Mouse (Mus musculus) forebrain, embryonic 16.5 days (tissue): ENCODE data around the gene Gm20838. TPM values are rescaled to one million over a fixed set of nuclear protein-coding genes. Genes with fewer than 3 reads are reported as not detected.
"Not testable (repeated sequence)": the region's sequence is repeated elsewhere in the genome, so short reads cannot be mapped to it uniquely, and the experiment has no call there.

Source experiments
- ATAC-seq: fragments of 200-750 bp; cut with Nextera tagmentation; 2 replicates; pipeline ENCODE4 v1.8.0; 2017; ENCODE audit warnings: mild to moderate bottlenecking, moderate library complexity
- H3K27ac ChIP-seq: fragments of 300-500 bp; sonication (generic); 2 replicates; pipeline ENCODE4 v1.5.1; 2014; ENCODE audit warnings: low read length, control low read depth
- H3K27me3 ChIP-seq: fragments of 300-500 bp; sonication (generic); replicated peaks from 2 replicates; pipeline ENCODE4 v1.6.1; 2014; ENCODE audit warnings: low read length; ENCODE audit not compliant: control insufficient read depth, insufficient read depth
- H3K36me3 ChIP-seq: fragments of 300-500 bp; sonication (generic); 2 replicates; pipeline ENCODE4 v1.6.1; 2014; ENCODE audit not compliant: control insufficient read depth, insufficient read depth
- H3K4me1 ChIP-seq: fragments of 300-500 bp; sonication (generic); replicated peaks from 2 replicates; pipeline ENCODE4 v1.6.1; 2014; ENCODE audit warnings: low read length; ENCODE audit not compliant: control insufficient read depth, insufficient read depth
- H3K4me2 ChIP-seq: fragments of 300-500 bp; sonication (generic); 2 replicates; pipeline ENCODE4 v1.6.1; 2014; ENCODE audit warnings: mild to moderate bottlenecking, low read length, control low read depth
- H3K4me3 ChIP-seq: fragments of 300-500 bp; sonication (generic); replicated peaks from 2 replicates; pipeline ENCODE4 v1.5.1; 2014; ENCODE audit warnings: mild to moderate bottlenecking, low read length, control low read depth
- H3K9ac ChIP-seq: fragments of 300-500 bp; sonication (generic); replicated peaks from 2 replicates; pipeline ENCODE4 v1.6.1; 2014; ENCODE audit warnings: low read depth, low read length, control low read depth
- H3K9me3 ChIP-seq: fragments of 300-500 bp; sonication (generic); 2 replicates; pipeline ENCODE4 v1.6.1; 2016; ENCODE audit warnings: low read length; ENCODE audit not compliant: control insufficient read depth
- WGBS: fragments of 180-500 bp; shearing (Covaris S2); extraction: QIAGEN DNeasy Blood & Tissue Kit; methylation state at CpG from one replicate; pipeline ENCODE4 v1.1.7; 2014; 5-methylcytosine and 5-hydroxymethylcytosine counted together
- polyA plus RNA-seq: library from polyadenylated mRNA; unstranded; fragments of >200 nt; fragmentation: Nextera tagmentation; extraction: Ambion mirVana; gene quantifications from 2 replicates; pipeline ENCODE4 v1.2.1, GENCODE M21; 2015

Gm20838 gene
- polyA plus RNA-seq, result not detected in 2 replicates

DNA sequence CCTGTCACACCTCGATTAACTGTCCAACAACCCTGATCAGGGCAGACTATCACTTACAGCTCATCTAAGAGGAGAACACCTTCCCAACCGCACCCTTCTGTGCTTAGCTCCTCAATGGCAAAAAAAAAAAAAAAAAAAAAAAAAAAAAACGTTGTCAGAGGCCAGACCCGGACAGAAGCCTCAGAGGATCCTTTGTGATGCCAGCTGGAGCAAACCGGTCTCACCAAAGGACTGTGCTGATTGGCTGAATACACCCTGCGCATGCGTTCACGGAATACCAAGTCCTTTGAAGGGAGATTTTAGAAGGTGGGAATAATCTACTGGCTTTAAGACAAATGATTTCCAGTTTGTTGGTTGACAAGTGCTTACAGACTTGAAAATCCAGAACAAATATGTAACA lies at the start of gene Gm20838:
Gene Gm20838 (minus strand): TSS at position 101 of the 400 bp plus-strand sequence.
- not testable (repeated sequence) for H3K9me3 ChIP-seq, H3K27ac ChIP-seq, H3K9ac ChIP-seq, H3K4me2 ChIP-seq, H3K4me1 ChIP-seq, H3K36me3 ChIP-seq, H3K27me3 ChIP-seq, ATAC-seq, H3K4me3 ChIP-seq
- WGBS, result no CpG with 5 or more reads among the region's 8 CpGs
